Mouse (Mus musculus) myocyte (in vitro differentiated cells): Measurements from ENCODE around the gene Rtl1.

ENCODE experiments used
- CEBPB ChIP-seq: IDR thresholded peaks from 2 replicates; pipeline ENCODE4 v1.6.1; 2011; ENCODE audit warnings: mild to moderate bottlenecking, moderate library complexity; ENCODE audit not compliant: poor library complexity, insufficient read depth, severe bottlenecking
- E2F4 ChIP-seq: IDR thresholded peaks from one replicate; pipeline ENCODE4 v1.6.1; 2011; ENCODE audit warnings: mild to moderate bottlenecking, control low read depth, moderate library complexity; ENCODE audit not compliant: insufficient read depth
- MAX ChIP-seq: IDR thresholded peaks from one replicate; pipeline ENCODE4 v1.6.1; 2011; ENCODE audit warnings: low read depth, mild to moderate bottlenecking, control low read depth
- MYOD1 ChIP-seq, 3 experiments: IDR thresholded peaks; one replicate each; pipeline ENCODE4 v1.6.1; 2011; ENCODE audit warnings: control low read depth in 2 of 3, low read depth in 2 of 3, mild to moderate bottlenecking in 2 of 3, moderate library complexity in 1 of 3; ENCODE audit not compliant: insufficient read length in 2 of 3, control insufficient read depth in 1 of 3
- MYOG ChIP-seq, 3 experiments: IDR thresholded peaks; one replicate each; pipeline ENCODE4 v1.6.1; 2011; ENCODE audit warnings: control low read depth in 2 of 3, low read depth in 2 of 3, mild to moderate bottlenecking in 2 of 3; ENCODE audit not compliant: insufficient read length in 2 of 3, control insufficient read depth in 1 of 3, insufficient read depth in 1 of 3
- POLR2A ChIP-seq: IDR thresholded peaks from one replicate; pipeline ENCODE4 v1.6.1; 2011; ENCODE audit warnings: low read depth, mild to moderate bottlenecking, control low read depth, moderate library complexity; ENCODE audit not compliant: insufficient read length
- POLR2AphosphoS2 ChIP-seq: IDR thresholded peaks from one replicate; pipeline ENCODE4 v1.6.1; 2011; ENCODE audit warnings: low read depth, control low read depth; ENCODE audit not compliant: insufficient read length
- REST ChIP-seq: IDR thresholded peaks from one replicate; pipeline ENCODE4 v1.6.1; 2011; ENCODE audit warnings: mild to moderate bottlenecking, control low read depth, moderate library complexity; ENCODE audit not compliant: insufficient read depth, insufficient read length
- SRF ChIP-seq: IDR thresholded peaks from one replicate; pipeline ENCODE4 v1.6.1; 2011; ENCODE audit warnings: low read depth; ENCODE audit not compliant: control insufficient read depth, insufficient read length
- TCF12 ChIP-seq: IDR thresholded peaks from one replicate; pipeline ENCODE4 v1.6.1; 2011; ENCODE audit warnings: mild to moderate bottlenecking, control low read depth; ENCODE audit not compliant: poor library complexity, insufficient read depth, severe bottlenecking
- TCF3 ChIP-seq: IDR thresholded peaks from one replicate; pipeline ENCODE4 v1.6.1; 2011; ENCODE audit warnings: low read depth, control low read depth; ENCODE audit not compliant: insufficient read length
- USF1 ChIP-seq: IDR thresholded peaks from one replicate; pipeline ENCODE4 v1.6.1; 2011; ENCODE audit warnings: low read depth, mild to moderate bottlenecking, control low read depth, moderate library complexity

DNA sequence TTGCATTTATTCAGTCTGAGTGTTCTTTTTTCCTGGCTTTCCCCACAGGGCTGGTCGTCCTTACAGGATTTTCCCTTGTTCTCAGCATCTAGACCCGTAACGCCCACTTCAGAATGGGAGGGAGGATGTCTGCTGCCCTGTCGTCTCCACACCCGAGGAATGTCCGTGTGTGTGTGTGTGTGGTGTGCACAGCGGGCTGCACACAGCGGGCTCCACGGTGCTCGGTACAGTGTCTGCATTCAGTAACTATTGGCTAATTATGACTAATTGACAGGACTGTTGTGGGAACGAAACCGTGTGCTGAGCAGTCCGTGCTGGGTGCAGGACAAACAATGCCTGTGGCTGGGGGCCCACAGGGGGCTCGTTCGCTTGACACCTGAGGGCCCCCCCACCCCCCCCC lies 17.0 kb upstream of the Rtl1 start:
- TF ChIP-seq POLR2A = no peak
- no peak for TF ChIP-seq TCF12
- no peak for TF ChIP-seq CEBPB
- TF ChIP-seq POLR2AphosphoS2 = no peak
- no peak for TF ChIP-seq MAX
- TF ChIP-seq E2F4 = no peak
- no peak for TF ChIP-seq USF1
- TF ChIP-seq MYOG (IDR thresholded peaks at IDR 0.05; ENCODE audit: control insufficient read depth in 1 of 3, insufficient read depth in 1 of 3, insufficient read length in 2 of 3, low read depth in 2 of 3) = no peak
- TF ChIP-seq MYOD1 (IDR thresholded peaks at IDR 0.05; ENCODE audit: control insufficient read depth in 1 of 3, insufficient read length in 2 of 3, low read depth in 2 of 3) = no peak
- TF ChIP-seq REST = no peak
- no peak for TF ChIP-seq TCF3
- no peak for TF ChIP-seq SRF
